Mouse (Mus musculus): ENCODE measurements at regions not wholly inside any gene's neighbourhood (a gene's known extent, or its start where the extent isn't known, plus 50 kb on each side); places are given as distances from the start of the nearest gene placed in this dataset.
"Not testable (repeated sequence)": the region's sequence is repeated elsewhere in the genome, so short reads cannot be mapped to it uniquely, and the experiment has no call there.

DNA sequence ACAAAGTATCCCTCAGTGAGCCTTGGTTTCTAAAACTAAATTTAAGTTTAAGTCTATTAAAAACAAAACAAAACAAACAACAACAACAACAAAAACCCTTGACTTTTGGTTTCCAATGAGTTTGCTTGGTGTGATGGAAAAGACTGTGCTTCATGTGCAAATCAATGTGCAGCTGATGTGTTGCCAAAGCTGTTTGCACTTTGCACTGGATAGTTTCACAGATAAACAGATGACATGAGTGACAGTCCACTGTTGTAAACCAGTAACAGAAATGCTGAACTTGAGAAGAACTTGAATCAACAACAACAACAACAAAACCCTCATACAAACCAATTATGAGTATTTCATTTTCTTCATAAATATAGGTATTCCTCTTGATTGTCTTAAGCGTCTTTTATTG is 412.6 kb upstream of the Cntn5 start:
- TF ChIP-seq CTCF (conservative IDR thresholded peaks at IDR 0.05): no peak
- DNase-seq (ENCODE audit: low spot score in 2 of 2): no peak
- Histone ChIP-seq H3K27ac (no peak overlapping the region), H3K4me3 (no peak overlapping the region)

DNA sequence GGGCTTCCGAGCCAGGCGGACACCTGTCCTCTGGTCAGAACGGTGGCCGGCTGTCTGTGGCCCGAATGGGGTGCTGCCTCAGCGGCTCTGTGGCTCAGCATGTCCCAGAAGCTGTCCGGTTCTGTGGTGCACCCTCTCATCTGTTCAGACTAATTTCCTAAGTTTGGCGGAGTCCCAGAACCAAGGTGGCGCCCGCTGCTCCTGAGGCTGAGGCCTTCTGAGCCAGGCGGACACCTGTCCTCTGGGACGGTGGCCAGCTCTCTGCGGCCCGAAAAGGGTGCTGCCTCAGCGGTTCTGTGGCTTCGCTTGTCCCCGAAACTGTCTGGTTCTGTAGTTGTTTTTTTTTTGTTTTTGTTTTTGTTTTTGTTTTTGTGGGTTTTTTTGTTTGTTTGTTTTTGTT is 392.5 kb upstream of the Cntn5 start:
- not testable (repeated sequence) for DNase-seq (ENCODE audit: low spot score in 2 of 2); H3K4me3 ChIP-seq; H3K27ac ChIP-seq

DNA sequence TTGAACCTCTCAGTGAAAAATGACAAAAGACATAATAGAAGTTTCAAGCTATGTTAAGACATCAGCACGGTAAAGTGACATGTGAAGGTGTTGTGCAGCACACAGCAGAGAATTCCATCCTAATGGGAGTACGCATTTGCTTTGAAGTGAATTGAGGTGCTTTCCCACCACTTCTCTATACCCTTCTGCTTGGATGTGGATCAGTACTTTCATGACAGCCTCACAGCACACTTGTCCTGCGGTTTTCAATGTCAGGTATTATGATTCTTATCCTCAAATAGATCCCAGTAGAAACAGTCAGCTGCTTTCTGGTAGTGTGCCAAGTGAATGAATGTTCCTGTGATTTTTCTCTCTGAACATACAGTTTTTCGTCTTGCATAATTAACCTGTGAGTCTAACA is 380.6 kb upstream of the Cntn5 start:
- Histone ChIP-seq H3K27ac (no peak overlapping the region), H3K4me3 (no peak overlapping the region)
- TF ChIP-seq CTCF (conservative IDR thresholded peaks at IDR 0.05): no peak
- DNase-seq (ENCODE audit: low spot score in 2 of 2): no peak

DNA sequence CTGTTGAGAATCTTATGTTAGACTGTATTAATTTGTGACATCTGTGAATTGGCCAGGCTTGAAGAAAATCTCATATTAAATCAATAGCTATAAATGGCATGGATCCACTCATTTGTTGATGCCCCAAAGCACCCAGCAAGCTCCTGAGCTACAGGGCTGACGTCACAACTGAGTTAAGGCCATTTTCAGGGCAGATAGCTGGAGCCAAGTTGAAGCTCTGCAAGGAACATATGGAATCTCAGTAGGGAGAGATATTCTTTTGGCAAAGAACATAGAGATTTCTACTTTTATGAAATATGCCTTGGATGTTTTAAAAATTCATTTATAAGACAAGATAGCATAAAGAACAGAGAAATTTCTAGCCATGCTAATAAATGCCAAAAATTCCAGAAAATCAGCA is 380.0 kb upstream of the Cntn5 start:
- no peak for TF ChIP-seq CTCF (conservative IDR thresholded peaks at IDR 0.05)

DNA sequence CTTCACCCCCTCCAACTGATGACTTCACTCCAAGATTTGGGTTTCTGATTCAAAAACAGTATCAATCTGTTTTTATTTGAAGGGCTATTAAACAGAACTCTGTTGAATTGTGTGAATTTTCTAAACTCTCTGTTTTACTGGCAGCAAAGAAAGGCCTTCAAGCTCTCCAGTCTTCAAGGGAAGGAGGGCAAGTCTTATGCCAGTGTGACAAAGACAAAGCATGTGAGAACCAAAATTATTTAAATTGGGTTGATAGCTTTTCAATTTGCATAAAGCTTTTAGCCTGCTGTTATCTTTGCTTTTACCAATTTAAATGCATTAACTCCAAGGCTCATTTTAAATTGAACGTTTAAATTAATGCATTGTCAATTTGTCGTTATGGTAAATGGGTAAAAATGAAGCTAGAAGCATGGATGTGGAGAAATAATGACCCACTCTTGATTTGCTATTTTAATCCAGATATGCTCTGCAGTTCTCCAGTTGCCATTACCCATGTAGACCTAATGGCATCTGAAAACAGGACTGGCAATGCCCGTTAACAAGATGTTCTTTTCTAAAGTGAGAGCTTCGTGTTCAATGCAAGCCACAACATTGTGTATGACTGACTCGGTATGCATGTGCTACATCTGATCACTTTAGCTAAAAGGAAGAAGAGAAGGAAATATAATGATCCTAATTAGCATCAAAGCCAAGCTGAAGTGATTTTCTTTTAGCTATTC is 375.0 kb upstream of the Cntn5 start:
- no peak overlapping the region for H3K4me3 ChIP-seq
- DNase-seq (ENCODE audit: low spot score in 2 of 2): no peak
- no peak overlapping the region for H3K27ac ChIP-seq
- no peak for TF ChIP-seq CTCF (conservative IDR thresholded peaks at IDR 0.05)

More for the DNA sequence above, 380.0 kb upstream of the Cntn5 start:
- H3K4me3 ChIP-seq: no peak overlapping the region
- DNase-seq (ENCODE audit: low spot score in 2 of 2): no peak
- no peak overlapping the region for H3K27ac ChIP-seq

DNA sequence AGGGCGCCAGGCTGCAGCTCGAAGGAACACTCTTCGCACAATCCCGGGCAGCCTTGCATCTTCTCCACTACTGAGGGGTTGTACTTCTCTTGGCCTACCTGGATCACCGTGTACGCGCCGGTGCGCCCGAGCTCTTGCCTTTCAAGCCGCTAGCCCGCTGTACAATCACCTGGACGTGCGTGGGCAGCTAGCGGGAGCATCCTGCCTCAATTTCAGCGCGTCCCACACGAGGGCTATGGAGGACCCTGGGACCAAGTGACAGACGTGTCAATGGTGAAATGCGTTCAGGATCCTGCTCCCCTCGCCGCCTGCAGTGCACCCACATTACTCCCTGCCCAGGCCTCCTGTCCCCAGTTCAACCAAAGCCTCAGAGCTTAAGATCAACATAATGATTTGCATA is 373.2 kb upstream of the Cntn5 start:
- H3K4me3 ChIP-seq: no peak overlapping the region
- H3K27ac ChIP-seq: no peak overlapping the region
- no peak for TF ChIP-seq CTCF (conservative IDR thresholded peaks at IDR 0.05)
- DNase-seq (ENCODE audit: low spot score in 2 of 2): no peak

DNA sequence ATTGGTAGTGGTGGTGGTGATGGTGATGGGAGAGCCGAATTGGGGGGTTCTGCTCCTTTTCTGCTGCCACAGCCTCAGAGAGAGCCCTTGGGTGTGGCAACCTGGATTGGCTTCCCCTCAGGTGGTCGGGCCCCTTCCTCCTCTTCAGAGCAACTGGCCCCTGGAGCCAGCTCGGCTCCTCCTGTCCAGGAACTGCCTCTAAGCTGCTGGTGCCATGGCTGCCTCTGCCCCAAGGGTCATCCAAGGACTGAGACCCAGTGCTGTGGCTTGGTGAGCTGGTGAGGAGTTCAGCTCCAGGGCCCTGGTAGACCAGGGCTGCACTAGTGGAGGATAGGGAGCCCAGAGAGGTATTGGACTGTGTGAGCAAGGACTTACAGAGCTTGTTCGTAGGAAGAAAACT is 372.4 kb upstream of the Cntn5 start:
- H3K4me3 ChIP-seq: no peak overlapping the region
- DNase-seq (ENCODE audit: low spot score in 2 of 2): no peak
- H3K27ac ChIP-seq: no peak overlapping the region
- no peak for TF ChIP-seq CTCF (conservative IDR thresholded peaks at IDR 0.05)

DNA sequence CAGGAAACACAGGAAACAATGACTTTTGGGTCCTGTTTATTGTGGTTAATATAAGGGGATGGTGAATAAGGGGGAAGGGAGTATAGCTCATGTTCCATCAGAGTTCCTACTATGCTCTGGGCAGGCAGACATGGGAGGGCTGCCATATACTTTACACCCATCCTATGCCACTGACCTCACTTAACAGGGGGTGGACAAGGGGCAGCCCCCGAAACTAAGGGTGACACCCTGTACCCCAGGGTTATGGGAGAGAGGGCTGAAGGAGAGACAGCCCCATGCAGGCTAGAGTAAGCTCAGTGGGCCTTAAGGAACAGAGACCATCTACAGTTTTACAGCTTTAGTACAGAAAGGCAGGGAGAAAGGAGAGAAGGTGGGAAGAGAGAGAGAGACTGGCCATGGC is 352.3 kb upstream of the Cntn5 start:
- TF ChIP-seq CTCF (conservative IDR thresholded peaks at IDR 0.05): no peak
- Histone ChIP-seq H3K27ac (no peak overlapping the region), H3K4me3 (no peak overlapping the region)
- DNase-seq (ENCODE audit: low spot score in 2 of 2): no peak

DNA sequence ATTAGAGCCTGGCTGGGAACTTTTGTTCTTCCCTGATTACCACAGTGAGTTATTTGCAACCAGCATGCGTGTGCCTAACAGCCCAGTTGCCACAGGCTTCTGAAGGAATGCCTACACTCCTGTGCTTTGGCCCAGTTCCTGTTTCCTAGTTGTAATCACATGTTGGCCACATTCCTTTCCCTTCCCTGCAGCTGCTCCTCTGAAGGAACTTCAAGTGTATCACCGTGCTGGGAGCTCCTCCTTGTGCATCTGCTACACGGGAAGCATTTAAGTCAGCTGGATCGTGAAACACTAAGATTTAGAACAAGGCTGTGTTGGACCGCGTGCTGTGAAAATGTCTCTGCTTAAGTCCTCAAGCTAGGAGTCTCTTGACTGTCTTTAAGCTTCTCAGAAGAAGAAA is 302.3 kb upstream of the Cntn5 start:
- H3K27ac ChIP-seq: no peak overlapping the region
- TF ChIP-seq CTCF (conservative IDR thresholded peaks at IDR 0.05): no peak
- no peak overlapping the region for H3K4me3 ChIP-seq
- DNase-seq (ENCODE audit: low spot score in 2 of 2): peak; percentile 29 to 60

DNA sequence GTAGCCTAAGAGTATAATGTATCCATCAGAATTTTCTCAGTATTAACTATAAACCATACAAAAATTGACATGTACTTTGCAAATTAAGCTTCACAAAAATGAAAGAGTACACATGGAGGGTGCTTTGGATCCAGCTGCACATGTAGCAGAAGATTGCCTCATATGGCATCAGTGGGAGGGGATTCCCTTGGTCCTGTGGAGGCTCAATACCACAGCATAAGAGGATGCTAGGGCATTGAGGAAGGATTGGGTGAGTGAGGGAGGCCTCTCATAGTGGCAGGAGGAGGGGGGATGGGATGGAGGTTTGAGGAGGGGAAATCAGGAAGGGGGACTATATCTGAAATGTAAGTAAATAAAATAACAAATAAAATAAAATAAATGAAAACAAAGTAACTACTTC is 301.7 kb upstream of the Cntn5 start:
- DNase-seq (ENCODE audit: low spot score in 2 of 2): no peak
- no peak for TF ChIP-seq CTCF (conservative IDR thresholded peaks at IDR 0.05)

DNA sequence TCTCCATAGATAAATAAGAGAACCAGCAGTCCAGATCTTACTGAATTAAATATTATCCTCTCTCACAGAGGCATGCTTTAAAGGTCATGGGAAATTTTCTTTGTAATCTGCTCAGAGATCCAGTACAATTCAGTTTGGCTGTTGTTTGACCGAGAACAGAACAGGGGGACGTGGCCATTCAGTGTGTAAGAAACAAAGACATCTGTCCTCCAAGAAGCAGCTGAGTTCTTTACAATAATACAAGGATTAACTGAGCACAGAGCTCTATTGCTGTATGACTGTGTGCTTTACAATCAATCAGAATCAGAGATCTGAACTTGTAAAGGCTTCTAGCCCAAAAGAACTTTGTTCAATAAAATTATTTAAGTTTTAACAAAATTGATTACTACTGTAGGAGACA is 287.6 kb upstream of the Cntn5 start:
- H3K27ac ChIP-seq: no peak overlapping the region
- no peak overlapping the region for H3K4me3 ChIP-seq
- DNase-seq (ENCODE audit: low spot score in 2 of 2): no peak
- TF ChIP-seq CTCF (conservative IDR thresholded peaks at IDR 0.05): no peak

More for the DNA sequence above, 301.7 kb upstream of the Cntn5 start:
- Histone ChIP-seq H3K27ac (no peak overlapping the region), H3K4me3 (no peak overlapping the region)

DNA sequence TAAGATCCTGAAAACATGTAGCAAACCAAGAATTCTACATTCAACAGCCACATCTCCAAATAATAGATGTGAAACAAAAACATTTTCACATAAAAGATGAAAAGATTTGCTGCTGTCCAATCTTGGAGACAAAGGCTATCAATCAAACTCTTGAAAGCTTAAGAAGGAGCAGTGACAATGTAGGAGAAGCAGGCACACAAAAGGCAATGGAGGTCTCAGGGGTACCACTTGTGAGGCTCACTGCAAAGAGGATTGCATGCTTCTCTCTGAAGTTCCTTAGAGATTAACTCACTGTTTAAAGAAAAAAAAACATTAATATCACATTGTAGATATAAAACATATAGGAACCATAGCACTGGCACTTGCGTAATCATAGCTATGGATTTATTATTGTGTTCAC is 241.2 kb upstream of the Cntn5 start:
- Histone ChIP-seq H3K4me3 (no peak overlapping the region), H3K27ac (no peak overlapping the region)
- DNase-seq (ENCODE audit: low spot score in 2 of 2): no peak
- no peak for TF ChIP-seq CTCF (conservative IDR thresholded peaks at IDR 0.05)

DNA sequence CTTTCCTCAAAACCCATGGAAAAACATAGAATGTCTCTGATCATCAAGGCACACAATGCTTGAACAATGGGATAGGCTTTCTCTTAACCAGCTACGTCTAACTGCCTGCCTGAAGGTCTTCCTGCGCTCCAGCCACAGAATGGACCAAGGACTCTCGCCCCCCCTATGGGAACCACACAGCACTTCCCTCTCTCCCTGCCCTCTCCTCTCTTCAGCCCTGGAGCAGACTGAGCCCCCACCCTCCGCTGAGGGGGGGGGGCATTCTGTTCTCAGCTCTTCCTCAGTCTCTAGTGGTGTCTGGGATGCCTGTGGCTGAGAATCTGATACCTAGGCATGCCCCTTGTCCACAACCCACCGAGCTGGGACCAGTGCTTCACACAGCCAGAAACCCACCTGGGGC is 222.3 kb upstream of the Cntn5 start:
- DNase-seq (ENCODE audit: low spot score in 2 of 2): no peak
- Histone ChIP-seq H3K27ac (no peak overlapping the region), H3K4me3 (no peak overlapping the region)
- no peak for TF ChIP-seq CTCF (conservative IDR thresholded peaks at IDR 0.05)

DNA sequence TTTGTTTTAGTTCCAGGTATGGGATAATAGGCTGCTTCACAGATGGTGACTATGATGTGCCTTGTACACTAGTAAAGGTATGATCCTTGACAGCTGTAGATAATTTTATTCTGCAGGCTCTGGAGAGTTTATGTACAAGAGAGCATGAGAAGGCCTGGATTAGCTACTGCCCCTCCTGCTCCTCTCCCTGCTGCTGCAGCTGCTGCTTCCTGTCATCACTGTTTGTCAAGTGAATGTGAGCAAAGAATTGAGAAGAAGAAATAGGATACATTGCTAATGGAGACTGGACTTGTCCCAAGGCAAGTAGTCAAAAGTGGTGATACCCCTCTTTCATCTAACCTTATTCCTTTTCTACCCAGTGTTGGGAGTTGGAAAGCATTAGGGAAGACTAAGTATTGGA is 214.6 kb upstream of the Cntn5 start:
- TF ChIP-seq CTCF (conservative IDR thresholded peaks at IDR 0.05): no peak
- H3K27ac ChIP-seq: no peak overlapping the region
- DNase-seq (ENCODE audit: low spot score in 2 of 2): no peak
- no peak overlapping the region for H3K4me3 ChIP-seq

DNA sequence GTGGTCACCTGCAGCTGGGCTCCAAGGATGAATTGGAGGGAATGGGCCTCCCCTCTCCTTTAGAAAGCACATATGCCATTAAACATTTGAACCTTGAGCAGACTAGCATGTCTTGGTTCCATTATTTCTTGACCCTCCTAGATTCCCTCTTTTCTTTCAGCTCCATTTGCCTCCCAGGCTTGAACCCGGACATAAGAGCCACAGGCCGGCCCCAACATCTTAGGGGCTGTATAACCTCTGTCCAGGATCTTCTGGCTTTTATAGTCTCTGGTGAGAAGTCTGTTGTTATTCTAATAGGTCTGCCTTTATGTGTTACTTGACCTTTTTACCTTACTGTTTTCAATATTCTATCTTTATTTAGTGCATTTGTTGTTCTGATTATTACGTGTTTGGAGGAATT is 203.3 kb upstream of the Cntn5 start:
- not testable (repeated sequence) for H3K4me3 ChIP-seq; H3K27ac ChIP-seq; DNase-seq (ENCODE audit: low spot score in 2 of 2)

DNA sequence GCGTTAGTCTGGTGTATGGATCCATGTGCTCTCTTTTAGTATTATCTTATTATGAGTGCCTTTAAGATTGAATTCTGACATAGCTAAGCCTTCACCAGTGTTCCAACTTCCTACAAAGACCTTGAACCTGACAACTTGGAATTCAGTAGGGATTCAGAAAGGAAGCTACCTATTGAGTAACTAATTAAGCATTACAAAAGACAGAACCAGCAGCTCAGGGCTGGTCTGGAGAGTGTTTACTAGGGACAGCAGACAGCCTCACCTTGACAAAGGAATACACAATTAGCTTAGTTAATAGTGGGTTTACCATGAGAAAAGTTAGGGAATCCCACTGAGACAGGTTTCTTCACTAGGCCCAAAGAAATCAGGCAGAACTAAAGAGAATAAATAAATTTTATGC is 202.6 kb upstream of the Cntn5 start:
- DNase-seq (ENCODE audit: low spot score in 2 of 2); H3K4me3 ChIP-seq; H3K27ac ChIP-seq: not testable (repeated sequence)

All from layer of hippocampus, adult 2 months (tissue).